Mouse (Mus musculus) bone marrow macrophage, adult 2 months (primary cell): ENCODE results near the gene Abcd3.
"Not testable (repeated sequence)": the region's sequence is repeated elsewhere in the genome, so short reads cannot be mapped to it uniquely, and the experiment has no call there.

Experiments used
- CTCF ChIP-seq: IDR thresholded peaks from 2 replicates; pipeline ENCODE4 v1.5.1; 2012; ENCODE audit warnings: low read depth, mild to moderate bottlenecking, low read length, moderate library complexity
- POLR2A ChIP-seq: IDR thresholded peaks from 2 replicates; pipeline ENCODE4 v1.6.1; 2012; ENCODE audit warnings: mild to moderate bottlenecking, low read depth, low read length, borderline replicate concordance

DNA sequence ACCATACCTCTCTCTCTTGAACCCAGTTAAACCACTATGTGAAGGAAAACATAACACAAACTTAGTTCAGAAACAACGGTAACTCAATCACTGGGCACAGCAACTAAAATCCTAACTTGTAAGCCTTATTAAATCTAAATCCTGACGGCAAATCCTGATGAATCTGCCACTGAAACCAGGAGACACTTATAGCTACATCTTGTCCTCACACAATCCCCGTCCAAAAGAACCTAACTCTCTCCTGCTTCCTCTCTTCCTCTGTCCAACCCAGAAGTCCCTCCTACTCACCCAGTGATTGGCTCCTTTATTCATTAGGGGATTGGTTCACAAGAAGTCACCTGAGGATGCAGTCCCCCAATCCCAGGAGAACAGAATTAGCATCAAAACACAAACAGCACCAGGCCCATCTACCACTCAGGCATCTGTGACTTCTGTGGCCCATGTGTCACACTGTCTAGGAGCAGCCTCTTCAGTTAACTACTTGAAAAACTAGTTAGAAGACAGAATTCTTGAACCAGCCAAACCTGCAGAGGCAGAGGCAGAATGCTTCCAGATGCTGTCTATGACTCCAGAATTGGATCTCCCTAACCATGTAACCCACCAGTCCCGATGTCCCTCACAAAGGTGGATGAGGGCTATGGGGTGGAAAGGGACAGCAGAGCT is 73.8 kb downstream of the Abcd3 start:
- TF ChIP-seq CTCF, POLR2A: not testable (repeated sequence)
